Mouse (Mus musculus) urinary bladder, adult 2 months (tissue): ENCODE data around the gene Kcnip1. TPM values are rescaled to one million over a fixed set of nuclear protein-coding genes. Genes with fewer than 3 reads are reported as not detected.
A peak's percentile ranks its signal among the peaks of the same experiment; 100 is the strongest.

Source experiments
- DNase-seq: peaks from one replicate; pipeline ENCODE4 v3.0.0; 2022; ENCODE audit warnings: low spot score
- polyA plus RNA-seq: library from polyadenylated mRNA; depleted of rRNA; stranded (reverse); fragments of >200 nt; gene quantifications from 2 replicates; pipeline ENCODE4 v1.2.3, GENCODE M21; 2012; rRNA removed

Kcnip1 gene
- polyA plus RNA-seq, 1 experiment = 0.76 TPM

GRCm38 (mm10) chr11:33663599-33663998 is 329.4 kb downstream of the Kcnip1 start:
- no peak for DNase-seq

- DNase-seq = no peak
Measured at GRCm38 (mm10) chr11:33660016-33660913, 332.7 kb downstream of the Kcnip1 start.

- DNase-seq = no peak
Measured at GRCm38 (mm10) chr11:33655861-33656593, 336.9 kb downstream of the Kcnip1 start.

- DNase-seq = no peak
Measured at GRCm38 (mm10) chr11:33655221-33655620, 337.7 kb downstream of the Kcnip1 start.

GRCm38 (mm10) chr11:33654485-33654884 is 338.5 kb downstream of the Kcnip1 start:
- DNase-seq = no peak

- DNase-seq = no peak
Measured at GRCm38 (mm10) chr11:33649358-33649757, 343.6 kb downstream of the Kcnip1 start.

- no peak for DNase-seq
Measured at GRCm38 (mm10) chr11:33637107-33637506, 355.8 kb downstream of the Kcnip1 start.

GRCm38 (mm10) chr11:33627136-33627742 is 365.7 kb downstream of the Kcnip1 start:
- DNase-seq = no peak

- peak; percentile 39 for DNase-seq
Measured at GRCm38 (mm10) chr11:33614218-33614617, 378.7 kb downstream of the Kcnip1 start.

GRCm38 (mm10) chr11:33607784-33608183 is 385.2 kb downstream of the Kcnip1 start:
- no peak for DNase-seq

- DNase-seq = no peak
Measured at GRCm38 (mm10) chr11:33603174-33603573, 389.8 kb downstream of the Kcnip1 start.

GRCm38 (mm10) chr11:33598986-33599385 is 394.0 kb downstream of the Kcnip1 start, which contains the start of gene D130052B06Rik:
Gene D130052B06Rik (plus strand): TSS chr11:33599302.
- DNase-seq = no peak

GRCm38 (mm10) chr11:33596655-33597054 is 396.3 kb downstream of the Kcnip1 start:
- no peak for DNase-seq

GRCm38 (mm10) chr11:33592826-33593225 is 400.1 kb downstream of the Kcnip1 start:
- DNase-seq = no peak

GRCm38 (mm10) chr11:33590771-33591170 is 402.2 kb downstream of the Kcnip1 start:
- DNase-seq = no peak

- DNase-seq = no peak
Measured at GRCm38 (mm10) chr11:33586614-33587013, 406.3 kb downstream of the Kcnip1 start.

GRCm38 (mm10) chr11:33579621-33580020 is 413.3 kb downstream of the Kcnip1 start:
- DNase-seq = no peak

Other genes with a start within 250 kb of the Kcnip1 start
- 35.2 and 43.3 TPM in 2 replicates for gene Kcnmb1, start 30.1 kb downstream of the Kcnip1 start, polyA plus RNA-seq
- gene Lcp2, start 53.8 kb upstream of the Kcnip1 start, polyA plus RNA-seq = 4.0 and 5.0 TPM in 2 replicates
- gene 4930469K13Rik, start 105.4 kb upstream of the Kcnip1 start, polyA plus RNA-seq = not detected in 2 replicates
- gene Foxi1, start 214.9 kb upstream of the Kcnip1 start, polyA plus RNA-seq = not detected in 2 replicates